Mouse (Mus musculus) cerebellum, adult 2 months (tissue): ENCODE results near the gene Plekhg1.

Experiments
- CTCF ChIP-seq: fragments of 200-500 bp; IDR thresholded peaks from 2 replicates; pipeline ENCODE4 v1.5.1; 2011; ENCODE audit warnings: low read depth, mild to moderate bottlenecking, control low read depth, low read length, moderate library complexity, borderline replicate concordance; ENCODE audit not compliant: insufficient read depth
- POLR2A ChIP-seq: fragments of 200-500 bp; IDR thresholded peaks from 2 replicates; pipeline ENCODE4 v1.6.1; 2011; ENCODE audit warnings: low read length, control low read depth, borderline replicate concordance; ENCODE audit not compliant: insufficient read depth

DNA sequence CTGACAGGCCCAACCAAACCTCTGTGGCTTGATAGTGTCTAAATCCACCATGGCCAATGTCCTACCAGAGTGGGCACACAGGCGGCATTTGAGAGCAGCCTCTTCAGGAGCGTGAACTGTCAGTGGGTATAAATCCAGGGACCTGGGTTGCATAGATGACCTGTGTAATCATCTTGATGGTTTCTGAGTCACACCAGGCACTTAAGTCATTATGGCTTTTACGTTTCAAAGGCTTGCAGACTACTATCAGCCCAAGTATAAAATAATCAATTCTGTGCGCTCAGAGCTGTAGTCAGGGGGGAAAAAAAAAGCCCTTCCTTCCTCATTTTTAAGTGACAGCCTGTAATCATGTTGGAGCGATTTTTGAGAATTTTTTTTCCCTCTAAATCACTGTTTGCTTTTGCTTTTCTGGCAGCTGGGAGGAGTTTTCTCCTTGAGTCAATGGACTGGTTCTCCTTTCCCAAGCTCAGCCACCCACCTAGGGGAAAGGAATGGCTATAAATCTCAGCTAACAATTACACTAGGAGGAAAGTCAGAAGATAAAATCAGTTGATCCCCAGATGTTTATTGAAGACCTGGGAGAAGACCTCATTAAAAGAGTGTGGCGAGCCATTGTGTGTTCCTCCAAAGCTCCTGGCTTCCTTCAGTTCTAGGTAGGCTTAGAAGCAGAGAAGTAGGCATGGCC is 99.7 kb downstream of the Plekhg1 start:
- TF ChIP-seq POLR2A (no peak), CTCF (no peak)
